Mouse (Mus musculus): ENCODE data around the gene Spen. TPM values are rescaled to one million over a fixed set of nuclear protein-coding genes. Genes with fewer than 3 reads are reported as not detected.
"Not testable (repeated sequence)": the region's sequence is repeated elsewhere in the genome, so short reads cannot be mapped to it uniquely, and the experiment has no call there.

The Spen gene
- total RNA-seq (2021): 10 to 100 TPM; 18.6 to 19.9 TPM
- long read RNA-seq, experiment 1, partial matches to known transcripts: 1 of 2 reads
- long read RNA-seq, experiment 1, other reads (novel, unspliced or antisense): 1 of 2 reads
- long read RNA-seq, experiment 2, partial matches to known transcripts: 1 of 2 reads
- long read RNA-seq, experiment 2, other reads (novel, unspliced or antisense): 1 of 2 reads

DNA sequence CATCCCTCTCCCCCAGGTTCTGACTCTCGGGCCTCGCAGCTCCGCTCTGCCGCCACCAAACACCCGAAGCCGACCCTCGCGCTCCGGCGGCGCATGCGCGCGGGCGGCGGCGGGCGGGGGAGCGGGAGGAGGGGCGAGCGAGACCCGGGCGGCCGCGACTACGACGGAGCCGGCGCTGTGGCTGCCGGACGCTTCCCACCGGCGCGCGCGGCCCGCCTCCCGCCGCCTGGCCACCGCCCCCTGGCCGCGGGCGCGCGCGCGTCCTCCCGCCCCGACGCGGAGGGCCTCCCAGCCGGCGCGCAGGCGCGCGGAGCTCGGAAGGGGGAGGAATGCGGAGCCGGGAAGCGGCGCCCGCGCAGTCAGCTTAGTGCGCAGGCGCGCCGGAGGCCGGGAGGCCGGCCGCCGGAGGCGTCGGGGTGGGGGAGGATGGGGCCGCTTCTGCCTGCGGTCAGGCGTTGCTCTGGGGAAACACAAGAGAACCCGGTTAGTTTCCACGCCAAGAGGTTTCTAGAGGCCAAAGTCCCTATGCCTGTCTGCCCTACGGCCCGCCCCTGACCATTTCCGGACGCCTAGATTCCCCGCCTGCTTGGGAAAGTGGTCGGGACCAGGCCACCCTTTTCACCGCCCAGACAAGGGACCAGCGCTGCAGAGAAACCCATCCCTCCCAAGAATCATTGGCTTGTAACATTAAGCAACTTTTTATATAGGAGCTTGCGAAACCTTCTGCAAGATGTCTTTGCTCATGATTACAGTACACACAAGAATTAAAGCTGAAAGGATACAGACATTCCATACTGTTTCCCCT lies at the start of gene Spen:
Gene Spen (minus strand): TSS at position 190 of the 805 bp plus-strand sequence.
- peak; percentile 96 for DNase-seq

- no peak for DNase-seq
These were observed 45.5 kb upstream of the Spen start for GRCm38 (mm10) chr4:141583919-141584318.

DNA sequence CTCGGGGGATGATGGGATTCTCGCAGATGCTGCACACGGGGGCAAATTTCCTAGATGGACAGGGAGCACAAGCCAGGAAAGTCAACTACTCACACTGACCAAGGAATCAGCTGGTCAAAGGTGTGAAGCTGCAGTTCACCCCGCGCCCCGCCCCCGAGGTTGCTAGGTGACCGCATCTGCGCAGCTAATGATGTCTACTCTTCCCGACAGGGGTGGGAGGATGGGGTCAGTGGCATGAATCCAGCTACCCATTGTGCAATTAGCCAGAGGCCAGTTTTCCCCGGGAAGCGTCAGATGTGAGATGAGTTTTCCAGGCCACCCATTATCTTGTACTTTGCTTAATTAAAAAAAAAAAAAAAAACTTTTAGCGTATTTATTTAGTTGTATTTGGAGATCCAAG lies 42.7 kb upstream of the Spen start:
- peak; percentile 46 for DNase-seq

GRCm38 (mm10) chr4:141578833-141579232 lies 40.4 kb upstream of the Spen start:
- DNase-seq: no peak

DNA sequence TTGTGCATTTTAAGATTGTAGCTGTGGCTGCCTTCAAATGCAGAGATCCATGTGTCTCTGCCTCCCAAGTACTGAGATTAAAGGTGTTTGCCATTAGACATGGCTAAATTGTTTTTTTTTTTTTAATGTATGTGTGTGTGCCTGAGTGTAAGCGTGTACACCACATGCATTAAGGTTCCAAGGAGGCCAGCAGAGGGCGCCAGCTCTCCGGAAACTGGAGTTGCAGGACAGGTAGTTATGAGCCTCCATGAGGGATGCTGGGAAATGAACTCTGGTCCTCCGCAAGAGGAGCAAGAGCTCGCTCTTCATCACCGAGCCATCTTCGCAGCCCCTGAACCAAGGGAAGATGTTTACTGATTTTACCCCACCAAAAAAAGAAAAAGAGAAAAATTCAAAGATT lies 38.5 kb upstream of the Spen start:
- no peak for DNase-seq

GRCm38 (mm10) chr4:141576404-141576803 lies 38.0 kb upstream of the Spen start:
- DNase-seq: no peak

DNA sequence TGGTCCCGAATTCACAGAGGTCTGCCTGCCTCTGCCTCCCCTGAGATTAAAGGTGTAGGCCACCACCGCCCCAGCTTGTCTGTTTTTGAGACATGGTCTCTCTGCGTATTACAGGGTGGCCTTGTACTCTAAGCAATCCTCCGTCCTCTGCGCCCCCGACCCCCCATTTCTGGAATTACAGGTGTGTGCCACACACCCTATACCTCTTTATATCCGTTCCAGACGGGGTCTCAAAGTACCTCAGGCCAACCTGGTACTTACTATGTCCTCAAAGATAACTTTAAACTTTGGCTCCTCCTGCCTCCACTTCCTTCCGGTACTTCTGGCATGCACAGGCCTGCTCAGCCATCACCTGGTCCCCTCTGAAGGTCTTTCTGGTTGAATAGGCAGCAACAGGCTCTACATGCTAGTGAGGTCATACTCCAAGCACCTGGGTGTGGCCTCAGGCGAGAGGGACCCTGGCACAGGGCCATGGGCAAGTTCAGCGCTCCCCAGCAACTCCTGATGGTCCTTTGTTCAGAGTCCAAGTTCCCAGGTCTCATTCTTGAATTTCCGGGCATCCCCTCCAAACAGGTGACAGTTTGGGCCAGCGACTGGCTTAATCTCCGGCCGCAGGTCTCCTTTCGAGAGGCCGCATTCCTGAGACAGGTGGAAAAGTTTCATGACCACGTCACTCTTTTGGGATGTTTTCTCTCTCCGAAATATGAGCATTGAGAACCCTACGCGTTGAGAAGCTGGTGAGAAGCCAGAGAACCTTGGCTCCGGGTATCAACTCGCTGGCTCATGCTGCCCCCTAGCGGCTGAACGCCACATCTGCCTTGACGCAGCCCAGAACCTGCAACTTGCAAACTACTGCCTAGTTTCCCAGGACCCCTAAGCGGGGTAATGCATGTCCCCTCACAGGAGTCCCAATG lies 36.6 kb upstream of the Spen start:
- DNase-seq: peak; percentile 70

- DNase-seq: peak; percentile 35
These were observed 35.1 kb upstream of the Spen start for GRCm38 (mm10) chr4:141573359-141573966.

DNA sequence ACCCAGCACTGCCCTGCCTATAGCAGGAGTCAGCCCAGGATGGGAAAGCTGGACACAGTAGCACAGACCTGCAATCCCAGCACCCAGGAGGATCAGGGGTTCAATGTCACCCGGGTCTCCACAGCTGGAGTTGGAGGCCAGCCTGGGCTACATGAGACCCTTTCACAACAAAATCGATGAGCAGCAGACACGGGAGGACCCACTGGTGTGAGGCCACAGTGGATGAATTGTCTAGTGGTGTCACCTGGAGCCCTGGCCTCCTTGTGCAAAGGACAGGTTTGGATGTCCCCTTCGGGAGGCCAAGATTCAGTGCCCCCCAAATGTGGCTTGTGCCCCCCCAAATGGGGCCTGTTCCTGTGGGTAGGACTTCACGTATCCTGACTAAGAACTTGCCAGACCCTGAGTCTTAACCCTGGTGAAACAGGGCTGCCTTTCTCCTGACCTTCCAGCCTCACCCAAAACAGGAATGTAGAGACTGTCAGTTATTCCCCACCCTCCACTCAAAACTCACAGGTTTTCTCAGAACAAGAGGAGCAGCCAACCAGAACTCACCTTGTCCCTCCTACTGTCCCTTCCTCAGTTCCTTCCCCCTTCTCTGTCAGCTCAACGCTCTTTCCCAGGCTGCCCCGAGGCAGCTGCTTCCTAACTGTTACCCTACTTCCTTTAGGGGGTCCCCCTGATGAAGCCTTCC lies 34.4 kb upstream of the Spen start:
- no peak for DNase-seq

GRCm38 (mm10) chr4:141571934-141572333 lies 33.5 kb upstream of the Spen start:
- no peak for DNase-seq

DNA sequence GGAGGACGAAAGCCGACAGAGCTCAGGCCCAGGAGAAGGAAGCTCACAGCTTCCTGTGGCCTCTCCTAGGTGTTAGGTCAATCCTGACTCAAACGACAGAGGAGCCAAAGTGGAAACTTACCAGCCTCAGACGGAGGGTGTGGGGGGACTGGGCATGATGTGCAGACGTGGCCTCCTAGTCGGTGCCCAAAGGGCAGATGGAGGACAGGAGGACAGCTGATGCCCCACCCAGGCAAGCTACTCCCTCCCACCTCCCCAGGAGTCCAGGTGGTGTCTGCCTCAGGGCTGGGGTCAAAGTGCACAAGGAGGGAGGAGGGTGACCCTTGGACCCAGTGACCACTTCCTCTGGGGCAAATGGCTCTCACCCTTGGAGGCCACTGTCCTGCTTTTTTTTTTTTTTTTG lies 32.9 kb upstream of the Spen start:
- no peak for DNase-seq

DNA sequence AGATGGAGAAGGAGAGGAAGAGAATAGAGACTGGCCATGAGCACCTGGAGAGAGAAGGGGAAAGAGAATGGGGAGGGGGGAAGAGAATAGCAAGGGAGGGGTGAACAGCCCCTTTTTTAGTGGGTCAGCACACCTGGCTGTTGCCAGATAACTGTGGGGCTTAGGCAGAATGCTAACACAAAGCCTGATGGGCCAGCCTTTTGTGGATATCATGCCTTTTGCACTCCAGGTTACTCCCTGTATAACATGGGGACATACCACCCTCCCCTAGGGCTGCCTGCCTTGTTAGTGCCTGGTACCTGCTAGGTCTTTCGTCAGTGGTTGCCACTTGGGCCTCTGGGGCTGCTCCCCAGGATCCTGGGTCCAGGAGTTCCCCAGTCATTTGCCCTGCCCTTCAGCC lies 32.4 kb upstream of the Spen start:
- no peak for DNase-seq

DNA sequence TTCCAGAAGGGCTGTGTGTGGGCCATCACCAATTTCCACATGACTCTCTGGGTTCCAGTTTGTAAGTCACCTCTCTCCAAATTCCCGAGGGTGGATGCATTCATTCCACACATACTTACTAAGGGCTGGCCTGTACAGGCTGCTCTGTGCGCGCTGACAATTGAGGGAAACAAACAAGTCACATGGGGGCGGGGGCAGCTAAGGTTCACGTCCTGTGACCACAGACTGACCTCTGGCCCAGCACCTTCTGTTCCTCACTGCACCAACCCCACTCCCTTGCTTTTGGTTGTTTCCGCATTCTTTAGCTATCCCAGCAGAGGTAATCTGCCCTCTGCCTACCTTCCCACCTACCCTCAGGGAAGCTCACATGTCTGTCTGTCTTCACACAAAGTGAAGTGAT lies 31.6 kb upstream of the Spen start:
- DNase-seq: peak; percentile 46

- no peak for DNase-seq
These were observed 30.6 kb upstream of the Spen start for GRCm38 (mm10) chr4:141568966-141569365.

DNA sequence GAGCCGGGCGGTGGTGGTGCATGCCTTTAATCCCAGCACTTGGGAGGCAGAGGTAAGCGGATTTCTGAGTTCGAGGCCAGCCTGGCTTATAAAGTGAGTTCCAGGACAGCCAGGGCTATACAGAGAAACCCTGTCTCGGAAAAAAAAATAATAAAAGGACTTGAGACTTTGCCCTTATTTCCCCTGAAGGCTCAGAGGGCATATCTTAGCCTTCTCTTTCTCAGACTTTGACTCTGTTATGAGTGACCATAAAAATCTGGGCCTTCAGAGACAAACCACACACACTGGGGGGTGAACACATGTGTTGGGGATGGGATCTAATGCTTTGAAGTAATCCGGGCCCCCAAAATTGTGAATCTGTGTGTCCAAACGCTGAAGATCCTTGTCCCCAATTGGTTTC lies 28.8 kb upstream of the Spen start:
- DNase-seq: not testable (repeated sequence)

DNA sequence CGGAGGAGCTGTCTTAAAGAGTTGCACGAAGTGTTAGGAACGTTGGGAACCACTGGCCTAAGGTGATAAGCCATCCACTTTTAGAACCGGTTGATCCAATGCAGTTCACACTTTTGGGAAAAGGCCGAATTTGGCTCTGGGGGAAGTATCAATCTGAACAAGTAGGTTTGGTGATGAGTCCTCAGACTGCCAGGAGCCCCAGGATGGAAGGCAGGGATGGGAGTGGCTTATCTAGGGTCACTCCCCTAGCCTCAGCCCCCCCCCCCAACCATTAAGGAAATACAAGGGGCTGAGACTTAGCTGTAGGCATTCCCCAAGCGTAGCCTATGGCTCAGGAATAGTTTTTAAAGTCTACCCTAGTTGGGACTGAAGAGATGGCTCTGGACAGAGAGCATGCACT lies 27.8 kb upstream of the Spen start:
- no peak for DNase-seq

GRCm38 (mm10) chr4:141565325-141565724 lies 26.9 kb upstream of the Spen start:
- no peak for DNase-seq

GRCm38 (mm10) chr4:141564660-141565059 lies 26.3 kb upstream of the Spen start:
- DNase-seq: no peak

DNA sequence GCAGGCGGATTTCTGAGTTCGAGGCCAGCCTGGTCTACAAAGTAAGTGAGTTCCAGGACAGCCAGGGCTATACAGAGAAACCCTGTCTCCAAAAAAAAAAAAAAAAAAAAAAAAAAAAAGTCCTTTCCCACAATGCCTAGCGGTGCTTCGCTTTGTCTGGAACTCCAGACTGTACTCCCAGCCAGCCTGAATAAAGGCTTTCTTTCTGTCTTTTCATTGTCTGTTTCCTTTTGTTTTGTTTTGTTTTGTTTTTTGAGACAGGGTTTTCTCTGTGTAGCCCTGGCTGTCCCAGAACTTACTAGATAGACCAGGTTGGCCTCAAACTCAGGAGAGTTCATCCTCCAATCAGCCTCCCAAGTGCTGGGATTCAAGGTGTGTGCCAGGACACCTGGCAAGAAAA lies 25.8 kb upstream of the Spen start:
- no peak for DNase-seq

DNA sequence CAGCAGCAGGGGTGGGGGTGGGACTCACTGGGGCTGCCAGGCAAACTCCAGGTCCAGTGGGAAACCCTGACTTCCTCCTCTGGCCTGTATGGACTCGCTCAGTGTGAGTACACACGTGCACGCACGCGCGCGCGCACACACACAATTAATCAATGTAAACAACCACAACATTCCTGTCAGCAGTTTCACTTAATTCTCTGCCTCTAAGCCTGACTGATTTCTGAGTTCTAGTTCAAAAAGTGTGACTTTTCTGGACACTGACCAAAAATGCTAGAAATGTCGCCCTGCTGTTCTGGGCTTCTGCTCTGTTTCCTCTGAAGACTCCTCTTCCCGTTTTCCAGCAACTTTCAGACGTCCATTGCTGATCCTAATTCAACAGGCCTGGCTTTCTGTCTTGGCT lies 23.9 kb upstream of the Spen start:
- DNase-seq: no peak

DNA sequence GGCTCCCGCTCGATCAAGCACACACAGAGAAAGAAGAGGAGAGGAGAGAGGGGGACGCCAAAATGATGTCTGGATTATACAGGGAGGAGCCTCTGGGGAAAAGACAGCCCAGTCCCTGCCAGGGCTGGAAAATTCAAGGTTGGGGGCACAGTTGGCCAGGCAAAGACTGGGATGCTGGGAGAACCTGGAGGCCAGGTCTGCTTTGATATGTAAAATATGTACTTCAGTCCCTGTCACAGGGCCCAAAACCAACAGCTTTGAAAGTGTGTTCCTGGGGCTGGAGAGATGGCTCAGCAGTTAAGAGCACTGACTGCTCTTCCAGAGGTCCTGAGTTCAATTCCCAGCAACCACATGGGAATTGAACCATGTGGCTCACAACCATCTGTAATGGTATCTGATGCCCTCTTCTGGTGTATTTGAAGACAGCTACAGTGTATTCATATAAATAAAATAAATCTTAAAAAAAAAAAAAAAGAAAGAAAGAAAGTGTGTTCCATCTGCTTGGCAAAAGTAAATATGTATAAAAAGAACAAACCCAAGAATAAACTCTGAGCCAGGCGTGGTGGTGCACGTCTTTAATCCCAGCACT lies 23.0 kb upstream of the Spen start:
- DNase-seq: not testable (repeated sequence)
